Mouse (Mus musculus) kidney, adult 2 months (tissue): ENCODE data around the gene Jund. TPM values are rescaled to one million over a fixed set of nuclear protein-coding genes. Genes with fewer than 3 reads are reported as not detected.

ENCODE experiments used
- DNase-seq: peaks from one replicate; pipeline ENCODE4 v3.0.0; 2021
- H3K27ac ChIP-seq: fragments of 200-500 bp; 2 replicates; pipeline ENCODE4 v1.5.1; 2012; ENCODE audit warnings: low read depth, low read length, control low read depth, inconsistent platforms; ENCODE audit not compliant: insufficient read depth
- H3K27me3 ChIP-seq: fragments of 200-500 bp; replicated peaks from 2 replicates; pipeline ENCODE4 v1.6.1; 2012; ENCODE audit warnings: mild to moderate bottlenecking, moderate library complexity, low read length, inconsistent platforms; ENCODE audit not compliant: control insufficient read depth, insufficient read depth
- H3K36me3 ChIP-seq: fragments of 200-500 bp; 2 replicates; pipeline ENCODE4 v1.6.1; 2012; ENCODE audit warnings: mild to moderate bottlenecking, moderate library complexity, low read length, inconsistent platforms; ENCODE audit not compliant: control insufficient read depth, insufficient read depth
- H3K4me1 ChIP-seq: fragments of 200-500 bp; 2 replicates; pipeline ENCODE4 v1.6.1; 2011; ENCODE audit warnings: low read length; ENCODE audit not compliant: control insufficient read depth, insufficient read depth
- H3K4me3 ChIP-seq: fragments of 200-500 bp; 2 replicates; pipeline ENCODE4 v1.5.1; 2011; ENCODE audit warnings: mild to moderate bottlenecking, low read depth, low read length, control low read depth; ENCODE audit not compliant: insufficient read depth
- CTCF ChIP-seq: fragments of 200-500 bp; conservative IDR thresholded peaks from 2 replicates; pipeline ENCODE4 v1.5.1; 2011; ENCODE audit warnings: low read depth, mild to moderate bottlenecking, control low read depth, low read length, moderate library complexity, mixed read lengths; ENCODE audit not compliant: insufficient read depth, insufficient read length
- POLR2A ChIP-seq: fragments of 200-500 bp; IDR thresholded peaks from one replicate; pipeline ENCODE4 v1.6.1; 2011; ENCODE audit warnings: low read depth, low read length, control low read depth
- WGBS: fragments of 180-500 bp; shearing (Covaris S2); methylation state at CpG from one replicate; pipeline ENCODE4 v1.1.7; 2018; 5-methylcytosine and 5-hydroxymethylcytosine counted together
- polyA plus RNA-seq: library from polyadenylated mRNA; depleted of rRNA; stranded (reverse); fragments of >200 nt; gene quantifications from 2 replicates; pipeline ENCODE4 v1.2.3, GENCODE M21; 2012; rRNA removed

The Jund gene
- 158 and 201 TPM in 2 replicates for polyA plus RNA-seq

GRCm38 (mm10) chr8:70698310-70699109 is at the start of gene Jund:
Gene Jund (plus strand): TSS chr8:70698949.
- Histone ChIP-seq H3K4me1 (peaks cover 32% of the 10 kb centered on the region), H3K36me3 (no peaks in the 10 kb centered on the region), H3K27ac (peak within 1 kb of the TSS; percentile 100), H3K27me3 (no peaks in the 10 kb centered on the region), H3K4me3 (peak within 1 kb of the TSS; percentile 70)
- peak; percentile 99 for DNase-seq
- no peak for TF ChIP-seq CTCF
- peak; percentile 94 for TF ChIP-seq POLR2A
- under 1% methylated on average over 52 of the region's 69 CpGs for WGBS

- Histone ChIP-seq H3K27ac (peak overlapping the region; percentile 71), H3K36me3 (peaks cover 5% of the 10 kb centered on the region), H3K27me3 (no peaks in the 10 kb centered on the region), H3K4me1 (peaks cover 48% of the 10 kb centered on the region), H3K4me3 (no peak overlapping the region)
- TF ChIP-seq CTCF (no peak), POLR2A (peak; percentile 41)
- WGBS, result 18% methylated on average over 4 of the region's 4 CpGs
- DNase-seq, result peak; percentile 97
Measured at GRCm38 (mm10) chr8:70649324-70649723, 49.4 kb upstream of the Jund start.

- Histone ChIP-seq H3K4me1 (peaks cover 47% of the 10 kb centered on the region), H3K4me3 (no peak overlapping the region), H3K36me3 (peaks cover 5% of the 10 kb centered on the region), H3K27me3 (no peaks in the 10 kb centered on the region), H3K27ac (no peak overlapping the region)
- TF ChIP-seq POLR2A (no peak), CTCF (no peak)
- WGBS, result 94% methylated on average over 17 of the region's 17 CpGs
- no peak for DNase-seq
Measured at GRCm38 (mm10) chr8:70650351-70650750, 48.4 kb upstream of the Jund start.

- Histone ChIP-seq H3K27me3 (no peaks in the 10 kb centered on the region), H3K36me3 (peaks cover 8% of the 10 kb centered on the region), H3K4me3 (no peak overlapping the region), H3K4me1 (peaks cover 21% of the 10 kb centered on the region), H3K27ac (peak overlapping the region; percentile 48; the same call in 1 of the 2 replicates)
- peak; percentile 93 for DNase-seq
- WGBS, result 21% methylated on average over 2 of the region's 2 CpGs
- no peak for TF ChIP-seq POLR2A
- TF ChIP-seq CTCF, result peak; percentile 94
Measured at GRCm38 (mm10) chr8:70653226-70653625, 45.5 kb upstream of the Jund start.

- Histone ChIP-seq H3K4me1 (peaks cover 17% of the 10 kb centered on the region), H3K4me3 (no peak overlapping the region), H3K36me3 (peaks cover 8% of the 10 kb centered on the region), H3K27ac (no peak overlapping the region), H3K27me3 (no peaks in the 10 kb centered on the region)
- no peak for DNase-seq
- TF ChIP-seq CTCF (no peak), POLR2A (no peak)
- WGBS, result 57% methylated on average over 1 of the region's 1 CpGs
Measured at GRCm38 (mm10) chr8:70654121-70654520, 44.6 kb upstream of the Jund start.

- TF ChIP-seq CTCF, result no peak
- TF ChIP-seq POLR2A, result no peak
- H3K4me3 ChIP-seq, result no peak overlapping the region
- H3K36me3 ChIP-seq, result peaks cover 8% of the 10 kb centered on the region
- 71% methylated on average over 2 of the region's 2 CpGs for WGBS
- peaks cover 10% of the 10 kb centered on the region; the same call in 1 of the 2 replicates for H3K4me1 ChIP-seq
- DNase-seq, result no peak
- H3K27me3 ChIP-seq, result no peaks in the 10 kb centered on the region
- no peak overlapping the region for H3K27ac ChIP-seq
Measured at GRCm38 (mm10) chr8:70655469-70655868, 43.3 kb upstream of the Jund start.

GRCm38 (mm10) chr8:70656193-70656790 is 42.5 kb upstream of the Jund start:
- Histone ChIP-seq H3K4me3 (no peak overlapping the region), H3K36me3 (peaks cover 6% of the 10 kb centered on the region), H3K4me1 (peaks cover 12% of the 10 kb centered on the region; the same call in 1 of the 2 replicates), H3K27me3 (no peaks in the 10 kb centered on the region), H3K27ac (no peak overlapping the region)
- WGBS, result 66% methylated on average over 13 of the region's 13 CpGs
- TF ChIP-seq CTCF, result no peak
- no peak for TF ChIP-seq POLR2A
- no peak for DNase-seq
